Mouse (Mus musculus) myocyte (in vitro differentiated cells): ENCODE measurements around the gene Zbtb25.

ENCODE experiments used
- CEBPB ChIP-seq: IDR thresholded peaks from 2 replicates; pipeline ENCODE4 v1.6.1; 2011; ENCODE audit warnings: mild to moderate bottlenecking, moderate library complexity; ENCODE audit not compliant: poor library complexity, insufficient read depth, severe bottlenecking
- MAX ChIP-seq: IDR thresholded peaks from one replicate; pipeline ENCODE4 v1.6.1; 2011; ENCODE audit warnings: low read depth, mild to moderate bottlenecking, control low read depth
- MYOD1 ChIP-seq, 3 experiments: IDR thresholded peaks; one replicate each; pipeline ENCODE4 v1.6.1; 2011; ENCODE audit warnings: control low read depth in 2 of 3, low read depth in 2 of 3, mild to moderate bottlenecking in 2 of 3, moderate library complexity in 1 of 3; ENCODE audit not compliant: insufficient read length in 2 of 3, control insufficient read depth in 1 of 3
- MYOG ChIP-seq, 3 experiments: IDR thresholded peaks; one replicate each; pipeline ENCODE4 v1.6.1; 2011; ENCODE audit warnings: control low read depth in 2 of 3, low read depth in 2 of 3, mild to moderate bottlenecking in 2 of 3; ENCODE audit not compliant: insufficient read length in 2 of 3, control insufficient read depth in 1 of 3, insufficient read depth in 1 of 3
- POLR2A ChIP-seq: IDR thresholded peaks from one replicate; pipeline ENCODE4 v1.6.1; 2011; ENCODE audit warnings: low read depth, mild to moderate bottlenecking, control low read depth, moderate library complexity; ENCODE audit not compliant: insufficient read length
- POLR2AphosphoS2 ChIP-seq: IDR thresholded peaks from one replicate; pipeline ENCODE4 v1.6.1; 2011; ENCODE audit warnings: low read depth, control low read depth; ENCODE audit not compliant: insufficient read length
- TCF12 ChIP-seq: IDR thresholded peaks from one replicate; pipeline ENCODE4 v1.6.1; 2011; ENCODE audit warnings: mild to moderate bottlenecking, control low read depth; ENCODE audit not compliant: poor library complexity, insufficient read depth, severe bottlenecking
- USF1 ChIP-seq: IDR thresholded peaks from one replicate; pipeline ENCODE4 v1.6.1; 2011; ENCODE audit warnings: low read depth, mild to moderate bottlenecking, control low read depth, moderate library complexity

- TF ChIP-seq MAX (no peak), POLR2A (peak; percentile 62), MYOD1 (IDR thresholded peaks at IDR 0.05; ENCODE audit: control insufficient read depth in 1 of 3, insufficient read length in 2 of 3, low read depth in 2 of 3) (peak in 1 of 3 experiments; percentile 52), TCF12 (no peak), POLR2AphosphoS2 (peak; percentile 86), CEBPB (no peak), USF1 (peak; percentile 76), MYOG (IDR thresholded peaks at IDR 0.05; ENCODE audit: control insufficient read depth in 1 of 3, insufficient read depth in 1 of 3, insufficient read length in 2 of 3, low read depth in 2 of 3) (peak in 1 of 3 experiments; percentile 33)
Measured at GRCm38 (mm10) chr12:76369206-76369977, at the start of gene Zbtb25.
